Mouse (Mus musculus): ENCODE measurements at regions not wholly inside any gene's neighbourhood (a gene's known extent, or its start where the extent isn't known, plus 50 kb on each side); places are given as distances from the start of the nearest gene placed in this dataset.

DNA sequence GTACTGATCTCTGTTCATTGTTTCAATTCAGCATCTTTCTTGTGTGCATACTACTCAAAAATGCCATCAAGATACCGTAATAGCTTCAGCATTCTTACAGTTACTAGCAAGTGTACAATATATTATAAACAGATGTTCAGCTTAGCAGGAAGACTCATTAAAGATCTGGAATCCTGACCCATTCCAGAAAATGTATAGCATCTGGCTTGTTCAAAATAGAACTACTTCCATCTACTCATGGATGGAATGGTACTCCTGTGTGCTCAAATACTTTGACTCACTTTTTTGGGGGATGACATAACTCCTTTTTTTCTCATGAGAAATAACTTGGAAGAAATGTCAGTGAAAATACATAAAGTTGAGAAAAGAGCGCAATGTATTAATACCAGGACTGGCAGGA, 291.2 kb upstream of the Manea start:
- WGBS (ENCODE audit: insufficient replicate concordance), result 63% methylated on average over 2 of the region's 2 CpGs
- ATAC-seq (ENCODE audit: insufficient read depth) (no peak), DNase-seq (ENCODE audit: low read depth in 3 of 3, low spot score in 3 of 3) (no peak)
- no peak overlapping the region for H3K4me2 ChIP-seq (ENCODE audit: low read depth)
- H3K36me3 ChIP-seq (replicated peaks; ENCODE audit: control insufficient read depth, insufficient read depth, low read depth), result no peaks in the 10 kb centered on the region
- H3K4me3 ChIP-seq (ENCODE audit: insufficient read depth in 1 of 2, low read depth in 2 of 2, low read length in 2 of 2), result no peak overlapping the region
- H3K9me3 ChIP-seq (ENCODE audit: control insufficient read depth, low read length), result no peaks in the 10 kb centered on the region
- no peak overlapping the region for H3K9ac ChIP-seq (replicated peaks)
- no peak for TF ChIP-seq CTCF (IDR thresholded peaks at IDR 0.05; ENCODE audit: low read depth)
- TF ChIP-seq EP300 (IDR thresholded peaks at IDR 0.05; ENCODE audit: low read depth), result no peak
- no peak overlapping the region for H3K27ac ChIP-seq
- no peaks in the 10 kb centered on the region for H3K27me3 ChIP-seq (ENCODE audit: control insufficient read depth, insufficient read depth, low read length)
- no peaks in the 10 kb centered on the region for H3K4me1 ChIP-seq (replicated peaks; ENCODE audit: control insufficient read depth in 2 of 2, insufficient read depth in 2 of 2, low read length in 1 of 2)

- H3K4me1 ChIP-seq (replicated peaks; ENCODE audit: control insufficient read depth in 2 of 2, insufficient read depth in 2 of 2, low read length in 1 of 2), result no peaks in the 10 kb centered on the region
- no peak for ATAC-seq (ENCODE audit: insufficient read depth)
- no peak overlapping the region for H3K4me2 ChIP-seq (ENCODE audit: low read depth)
- H3K36me3 ChIP-seq (replicated peaks; ENCODE audit: control insufficient read depth, insufficient read depth, low read depth), result no peaks in the 10 kb centered on the region
- no peak for TF ChIP-seq EP300 (IDR thresholded peaks at IDR 0.05; ENCODE audit: low read depth)
- TF ChIP-seq CTCF (IDR thresholded peaks at IDR 0.05; ENCODE audit: low read depth), result no peak
- 39% methylated on average over 1 of the region's 1 CpGs for WGBS (ENCODE audit: insufficient replicate concordance)
- no peaks in the 10 kb centered on the region for H3K9me3 ChIP-seq (ENCODE audit: control insufficient read depth, low read length)
- no peak overlapping the region for H3K9ac ChIP-seq (replicated peaks)
- H3K27me3 ChIP-seq (ENCODE audit: control insufficient read depth, insufficient read depth, low read length), result no peaks in the 10 kb centered on the region
- no peak overlapping the region for H3K27ac ChIP-seq
- DNase-seq (ENCODE audit: low read depth in 3 of 3, low spot score in 3 of 3), result no peak
- no peak overlapping the region for H3K4me3 ChIP-seq (ENCODE audit: insufficient read depth in 1 of 2, low read depth in 2 of 2, low read length in 2 of 2)
Observed at GRCm38 (mm10) chr4:26630553-26631206, 284.0 kb upstream of the Manea start.

- WGBS (ENCODE audit: insufficient replicate concordance), result 38% methylated on average over 2 of the region's 2 CpGs
- no peak for ATAC-seq (ENCODE audit: insufficient read depth)
Observed at GRCm38 (mm10) chr4:26629710-26630109, 283.0 kb upstream of the Manea start.

GRCm38 (mm10) chr4:26627744-26628143, 281.1 kb upstream of the Manea start:
- Histone ChIP-seq H3K36me3 (replicated peaks; ENCODE audit: control insufficient read depth, insufficient read depth, low read depth) (no peaks in the 10 kb centered on the region), H3K9me3 (ENCODE audit: control insufficient read depth, low read length) (no peaks in the 10 kb centered on the region), H3K4me1 (replicated peaks; ENCODE audit: control insufficient read depth in 2 of 2, insufficient read depth in 2 of 2, low read length in 1 of 2) (no peaks in the 10 kb centered on the region), H3K4me3 (ENCODE audit: insufficient read depth in 1 of 2, low read depth in 2 of 2, low read length in 2 of 2) (no peak overlapping the region), H3K27me3 (ENCODE audit: control insufficient read depth, insufficient read depth, low read length) (no peaks in the 10 kb centered on the region), H3K27ac (no peak overlapping the region), H3K4me2 (ENCODE audit: low read depth) (no peak overlapping the region), H3K9ac (replicated peaks) (no peak overlapping the region)
- no peak for DNase-seq (ENCODE audit: low read depth in 3 of 3, low spot score in 3 of 3)
- TF ChIP-seq CTCF (IDR thresholded peaks at IDR 0.05; ENCODE audit: low read depth) (no peak), EP300 (IDR thresholded peaks at IDR 0.05; ENCODE audit: low read depth) (no peak)
- 70% methylated on average over 6 of the region's 6 CpGs for WGBS (ENCODE audit: insufficient replicate concordance)
- no peak for ATAC-seq (ENCODE audit: insufficient read depth)

More at GRCm38 (mm10) chr4:26629710-26630109, 283.0 kb upstream of the Manea start:
- DNase-seq (ENCODE audit: low read depth in 3 of 3, low spot score in 3 of 3), result no peak
- Histone ChIP-seq H3K36me3 (replicated peaks; ENCODE audit: control insufficient read depth, insufficient read depth, low read depth) (no peaks in the 10 kb centered on the region), H3K27me3 (ENCODE audit: control insufficient read depth, insufficient read depth, low read length) (no peaks in the 10 kb centered on the region), H3K9me3 (ENCODE audit: control insufficient read depth, low read length) (no peaks in the 10 kb centered on the region), H3K9ac (replicated peaks) (no peak overlapping the region), H3K4me3 (ENCODE audit: insufficient read depth in 1 of 2, low read depth in 2 of 2, low read length in 2 of 2) (no peak overlapping the region), H3K27ac (no peak overlapping the region), H3K4me2 (ENCODE audit: low read depth) (no peak overlapping the region), H3K4me1 (replicated peaks; ENCODE audit: control insufficient read depth in 2 of 2, insufficient read depth in 2 of 2, low read length in 1 of 2) (no peaks in the 10 kb centered on the region)
- TF ChIP-seq EP300 (IDR thresholded peaks at IDR 0.05; ENCODE audit: low read depth) (no peak), CTCF (IDR thresholded peaks at IDR 0.05; ENCODE audit: low read depth) (no peak)

- H3K9me3 ChIP-seq (ENCODE audit: control insufficient read depth, low read length), result no peaks in the 10 kb centered on the region
- no peaks in the 10 kb centered on the region for H3K4me1 ChIP-seq (replicated peaks; ENCODE audit: control insufficient read depth in 2 of 2, insufficient read depth in 2 of 2, low read length in 1 of 2)
- no peaks in the 10 kb centered on the region for H3K27me3 ChIP-seq (ENCODE audit: control insufficient read depth, insufficient read depth, low read length)
- H3K27ac ChIP-seq, result no peak overlapping the region
- TF ChIP-seq CTCF (IDR thresholded peaks at IDR 0.05; ENCODE audit: low read depth) (no peak), EP300 (IDR thresholded peaks at IDR 0.05; ENCODE audit: low read depth) (no peak)
- WGBS (ENCODE audit: insufficient replicate concordance), result 63% methylated on average over 3 of the region's 3 CpGs
- H3K4me2 ChIP-seq (ENCODE audit: low read depth), result no peak overlapping the region
- H3K36me3 ChIP-seq (replicated peaks; ENCODE audit: control insufficient read depth, insufficient read depth, low read depth), result no peaks in the 10 kb centered on the region
- no peak overlapping the region for H3K9ac ChIP-seq (replicated peaks)
- H3K4me3 ChIP-seq (ENCODE audit: insufficient read depth in 1 of 2, low read depth in 2 of 2, low read length in 2 of 2), result no peak overlapping the region
- DNase-seq (ENCODE audit: low read depth in 3 of 3, low spot score in 3 of 3), result no peak
- no peak for ATAC-seq (ENCODE audit: insufficient read depth)
Observed at GRCm38 (mm10) chr4:26589081-26589869, 242.6 kb upstream of the Manea start.

All from liver, embryonic 14.5 days (tissue).